In the genomic region with DNA sequence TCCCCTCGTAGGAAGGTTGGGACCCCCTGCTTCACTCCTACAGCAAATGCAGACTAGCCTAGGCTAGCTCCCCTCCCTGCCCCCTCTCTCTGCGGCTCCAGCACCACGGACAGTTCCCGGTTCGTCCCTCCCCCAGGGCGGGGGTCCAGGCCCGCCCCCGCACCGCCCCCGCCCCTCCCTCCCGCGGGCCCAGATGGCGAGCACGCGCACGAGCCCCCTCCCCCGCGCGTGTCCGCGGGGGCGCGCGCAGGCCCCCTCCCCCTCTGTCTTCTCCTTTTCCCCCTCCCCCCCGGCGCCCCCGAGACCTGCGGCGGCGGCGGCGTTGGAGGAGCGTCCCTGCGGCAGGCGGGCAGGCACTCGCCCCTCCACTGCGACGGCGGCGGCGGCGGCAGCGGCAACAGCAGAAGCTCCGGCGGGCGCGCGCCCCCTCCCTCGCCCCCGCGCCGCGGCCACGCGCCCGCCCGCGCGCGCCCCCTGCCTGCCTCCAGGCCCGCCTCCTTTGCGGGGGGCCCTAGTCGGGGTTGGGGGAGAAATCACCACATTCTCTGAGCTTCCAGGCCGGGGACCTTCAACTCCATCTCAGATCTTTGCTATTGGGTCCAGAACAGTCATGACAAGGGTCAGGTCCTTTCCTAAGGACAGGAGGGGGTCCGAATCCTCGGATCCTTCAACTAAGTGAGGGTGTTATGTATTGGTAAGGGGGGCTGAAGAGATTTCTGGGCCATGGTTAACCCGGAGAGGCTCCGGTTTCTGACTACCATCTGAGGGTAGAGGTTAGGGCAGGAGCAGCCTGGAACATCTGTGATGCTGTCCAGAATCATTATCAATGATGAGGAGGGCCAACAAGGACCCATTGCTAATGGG, we compare ENCODE assay signal across 9 mouse cellular contexts. TPM values are rescaled to one million over a fixed set of nuclear protein-coding genes. Genes with fewer than 3 reads are reported as not detected.
DNase-seq lines count a peak whose midpoint lies in the region; ATAC-seq and TF ChIP-seq lines count a peak whose summit lies in the region.
"Had no signal": no experiment of that assay in that cellular context is flagged by ENCODE, and none has a peak within 500 bp of the region (broad histone marks: within the 10 kb centered on the region; RNA-seq: fewer than 3 reads in every experiment).

No protein-coding gene starts in this region.

- peak overlapping the region; percentile 80 for H3K4me2 ChIP-seq in heart, embryonic 15.5 days
- peak overlapping the region; percentile 80 for H3K4me2 ChIP-seq in hindbrain, embryonic 11.5 days (replicated peaks; ENCODE audit: low read depth, low read length)
- H3K4me2 ChIP-seq in liver, embryonic 13.5 days = peak overlapping the region; percentile 62

- TF ChIP-seq CTCF in G1E (IDR thresholded peaks at IDR 0.05; ENCODE audit: low read depth, low read length) = no peak

- intact Hi-C loops in heart, postnatal 25 days (cut with DNase I) = no loop called here

- no peak overlapping the region for H3K27ac ChIP-seq in heart, embryonic 15.5 days
- H3K27ac ChIP-seq in hindbrain, embryonic 11.5 days (ENCODE audit: low read depth, low read length) = no peak overlapping the region
- no peak overlapping the region for H3K27ac ChIP-seq in liver, embryonic 13.5 days

- H3K9ac ChIP-seq in heart, embryonic 15.5 days = no peak overlapping the region; the same call in 1 of the 2 replicates
- H3K9ac ChIP-seq in hindbrain, embryonic 11.5 days (ENCODE audit: low read depth, low read length) = no peak overlapping the region
- no peak overlapping the region for H3K9ac ChIP-seq in liver, embryonic 13.5 days

- 2% methylated on average over 47 of the region's 68 CpGs for WGBS in heart, embryonic 15.5 days
- WGBS in hindbrain, embryonic 11.5 days = 3% methylated on average over 42 of the region's 68 CpGs
- 3% methylated on average over 55 of the region's 68 CpGs for WGBS in liver, embryonic 13.5 days (ENCODE audit: insufficient replicate concordance)

- peak overlapping the region; percentile 55 for H3K4me3 ChIP-seq in heart, embryonic 15.5 days
- H3K4me3 ChIP-seq in G1E (ENCODE audit: low read depth, low read length) = peak overlapping the region; percentile 60; the same call in 1 of the 2 replicates
- peak overlapping the region; percentile 50 for H3K4me3 ChIP-seq in hindbrain, embryonic 11.5 days (ENCODE audit: low read depth, low read length)
- H3K4me3 ChIP-seq in liver, embryonic 13.5 days (replicated peaks) = peak overlapping the region; percentile 47

- no peaks in the 10 kb centered on the region for H3K9me3 ChIP-seq in heart, embryonic 15.5 days (replicated peaks)
- H3K9me3 ChIP-seq in G1E (replicated peaks) = no peaks in the 10 kb centered on the region
- H3K9me3 ChIP-seq in hindbrain, embryonic 11.5 days (ENCODE audit: control insufficient read depth, low read length) = no peaks in the 10 kb centered on the region
- H3K9me3 ChIP-seq in liver, embryonic 13.5 days (replicated peaks) = no peaks in the 10 kb centered on the region

- H3K4me1 ChIP-seq in heart, embryonic 15.5 days (replicated peaks) = peaks cover 13% of the 10 kb centered on the region; the same call in 1 of the 2 replicates
- H3K4me1 ChIP-seq in G1E (ENCODE audit: insufficient read depth, low read depth, low read length) = peaks cover 19% of the 10 kb centered on the region
- H3K4me1 ChIP-seq in hindbrain, embryonic 11.5 days (replicated peaks; ENCODE audit: control insufficient read depth, insufficient read depth, low read length) = peaks cover 4% of the 10 kb centered on the region; the same call in 1 of the 2 replicates
- peaks cover 3% of the 10 kb centered on the region for H3K4me1 ChIP-seq in liver, embryonic 13.5 days (replicated peaks)

- no peak for ATAC-seq in heart, embryonic 15.5 days (replicated peaks; ENCODE audit: insufficient number of reproducible peaks, insufficient read depth, low FRiP score, low read depth)
- no peak for ATAC-seq in G1E (ENCODE audit: extremely low read depth, insufficient number of reproducible peaks, low FRiP score, poor library complexity, severe bottlenecking)
- peak; percentile 63 for ATAC-seq in hindbrain, embryonic 11.5 days (ENCODE audit: low FRiP score)
- ATAC-seq in liver, embryonic 13.5 days (ENCODE audit: low read depth) = no peak

- no peak for DNase-seq in heart, postnatal 25 days (ENCODE audit: low spot score)
- peak; percentile 47 for DNase-seq in G1E (ENCODE audit: low spot score)
- DNase-seq in cerebellum, postnatal 36 days = peak; percentile 68 to 76
- peak; percentile 62 for DNase-seq in hindbrain, embryonic 11.5 days (ENCODE audit: low spot score)
- DNase-seq in liver, embryonic 13.5 days = no peak
- DNase-seq in retina, embryonic 14.5 days (ENCODE audit: low spot score) = peak; percentile 49
- no peak for DNase-seq in natural killer cell, adult 2 months (ENCODE audit: low spot score in 2 of 2)

- H3K27me3 ChIP-seq in heart, embryonic 15.5 days = peaks cover 90% of the 10 kb centered on the region
- peaks cover 49% of the 10 kb centered on the region for H3K27me3 ChIP-seq in G1E (ENCODE audit: insufficient read depth, low read length)
- H3K27me3 ChIP-seq in hindbrain, embryonic 11.5 days (ENCODE audit: control insufficient read depth, insufficient read depth, low read length) = peaks cover 56% of the 10 kb centered on the region
- H3K27me3 ChIP-seq in liver, embryonic 13.5 days = peaks cover 95% of the 10 kb centered on the region

- no peaks in the 10 kb centered on the region for H3K36me3 ChIP-seq in heart, embryonic 15.5 days
- H3K36me3 ChIP-seq in G1E (replicated peaks) = no peaks in the 10 kb centered on the region
- no peaks in the 10 kb centered on the region for H3K36me3 ChIP-seq in hindbrain, embryonic 11.5 days (ENCODE audit: control insufficient read depth, insufficient read depth, low read length)
- no peaks in the 10 kb centered on the region for H3K36me3 ChIP-seq in liver, embryonic 13.5 days

RNA-seq across cellular contexts. Expression of gene Gm20479, which starts 39.2 kb away (rescaled TPM):
- 0.34 TPM in 1 of 2 replicates, not detected in the other for polyA plus RNA-seq in heart, embryonic 15.5 days (2015; fragmentation: Nextera tagmentation; extraction: Ambion mirVana)
- not detected for total RNA-seq in heart, postnatal 25 days (2021)
- not detected in 2 replicates for total RNA-seq in G1E (2014; fragmentation: Nextera tagmentation)
- total RNA-seq in G1E (2017) = 1.3 TPM in 1 of 2 replicates, not detected in the other
- polyA plus RNA-seq in G1E (2012) = 1.2 and 1.4 TPM in 2 replicates
- 0.33 and 0.57 TPM in 2 replicates for polyA plus RNA-seq in hindbrain, embryonic 11.5 days (2014; fragmentation: Nextera tagmentation; extraction: Ambion mirVana)
- polyA plus RNA-seq in liver, embryonic 13.5 days (2015; fragmentation: Nextera tagmentation; extraction: Ambion mirVana) = 0.50 TPM in 1 of 2 replicates, not detected in the other
- total RNA-seq: layer of hippocampus, adult 18-20 months had no signal

RNA-seq across cellular contexts. Expression of gene Shkbp1, which starts 40.6 kb away (rescaled TPM):
- polyA plus RNA-seq in heart, embryonic 15.5 days (2015; fragmentation: Nextera tagmentation; extraction: Ambion mirVana) = 19.8 and 29.4 TPM in 2 replicates
- total RNA-seq in heart, postnatal 25 days (2021) = 1 to 10 TPM; 6.4 to 8.2 TPM
- total RNA-seq in G1E (2014; fragmentation: Nextera tagmentation) (89.8 and 111 TPM in 2 replicates), G1E (2017) (27.4 and 29.5 TPM in 2 replicates)
- 218 and 220 TPM in 2 replicates for polyA plus RNA-seq in G1E (2012)
- 51.5 and 56.7 TPM in 2 replicates for polyA plus RNA-seq in hindbrain, embryonic 11.5 days (2014; fragmentation: Nextera tagmentation; extraction: Ambion mirVana)
- 23.1 and 25.0 TPM in 2 replicates for polyA plus RNA-seq in liver, embryonic 13.5 days (2015; fragmentation: Nextera tagmentation; extraction: Ambion mirVana)

RNA-seq across cellular contexts. Expression of gene Sptbn4, which starts 51.1 kb away (rescaled TPM):
- 0.11 and 0.39 TPM in 2 replicates for polyA plus RNA-seq in heart, embryonic 15.5 days (2015; fragmentation: Nextera tagmentation; extraction: Ambion mirVana)
- under 1 TPM; 0.08 to 0.42 TPM for total RNA-seq in heart, postnatal 25 days (2021)
- total RNA-seq in G1E (2014; fragmentation: Nextera tagmentation) (0.92 and 2.9 TPM in 2 replicates), G1E (2017) (1.1 and 1.2 TPM in 2 replicates)
- 0.91 and 1.1 TPM in 2 replicates for polyA plus RNA-seq in G1E (2012)
- 0.20 and 0.57 TPM in 2 replicates for polyA plus RNA-seq in hindbrain, embryonic 11.5 days (2014; fragmentation: Nextera tagmentation; extraction: Ambion mirVana)
- 0.07 and 0.10 TPM in 2 replicates for polyA plus RNA-seq in liver, embryonic 13.5 days (2015; fragmentation: Nextera tagmentation; extraction: Ambion mirVana)

RNA-seq across cellular contexts. Expression of gene Blvrb, which starts 51.4 kb away (rescaled TPM):
- 51.4 and 67.5 TPM in 2 replicates for polyA plus RNA-seq in heart, embryonic 15.5 days (2015; fragmentation: Nextera tagmentation; extraction: Ambion mirVana)
- total RNA-seq in heart, postnatal 25 days (2021) = 10 to 100 TPM; 30.1 to 30.5 TPM
- total RNA-seq in G1E (2014; fragmentation: Nextera tagmentation) (438 and 479 TPM in 2 replicates), G1E (2017) (212 and 254 TPM in 2 replicates)
- 394 and 460 TPM in 2 replicates for polyA plus RNA-seq in G1E (2012)
- polyA plus RNA-seq in hindbrain, embryonic 11.5 days (2014; fragmentation: Nextera tagmentation; extraction: Ambion mirVana) = 34.8 and 35.4 TPM in 2 replicates
- polyA plus RNA-seq in liver, embryonic 13.5 days (2015; fragmentation: Nextera tagmentation; extraction: Ambion mirVana) = 831 and 956 TPM in 2 replicates

RNA-seq across cellular contexts. Expression of gene Ltbp4, which starts 58.9 kb away (rescaled TPM):
- 61.7 and 99.9 TPM in 2 replicates for polyA plus RNA-seq in heart, embryonic 15.5 days (2015; fragmentation: Nextera tagmentation; extraction: Ambion mirVana)
- total RNA-seq in heart, postnatal 25 days (2021) = 100 to 1,000 TPM; 210 to 247 TPM
- 0.39 and 9.1 TPM in 2 replicates for total RNA-seq in G1E (2014; fragmentation: Nextera tagmentation)
- 0.06 and 0.16 TPM in 2 replicates for total RNA-seq in G1E (2017)
- 1.0 and 1.5 TPM in 2 replicates for polyA plus RNA-seq in G1E (2012)
- 2.4 and 3.9 TPM in 2 replicates for polyA plus RNA-seq in hindbrain, embryonic 11.5 days (2014; fragmentation: Nextera tagmentation; extraction: Ambion mirVana)
- 3.6 and 3.9 TPM in 2 replicates for polyA plus RNA-seq in liver, embryonic 13.5 days (2015; fragmentation: Nextera tagmentation; extraction: Ambion mirVana)

Comparison
In these comparisons a context has a peak if more than half of its experiments do, and no peak if none do; other contexts are left out.
1. DNase-seq: peak in G1E (single experiment), cerebellum, postnatal 36 days (2 of 2), hindbrain, embryonic 11.5 days (single experiment) and retina, embryonic 14.5 days (single experiment); none in heart, postnatal 25 days (single experiment), liver, embryonic 13.5 days (single experiment) and natural killer cell, adult 2 months (0 of 2).
2. Peak in every context shown above with its lines, with median percentiles within 50 percentile points of each other: H3K4me2 ChIP-seq and H3K4me3 ChIP-seq.